33 mouse cellular contexts compared by ENCODE assay signal in the genomic region with DNA sequence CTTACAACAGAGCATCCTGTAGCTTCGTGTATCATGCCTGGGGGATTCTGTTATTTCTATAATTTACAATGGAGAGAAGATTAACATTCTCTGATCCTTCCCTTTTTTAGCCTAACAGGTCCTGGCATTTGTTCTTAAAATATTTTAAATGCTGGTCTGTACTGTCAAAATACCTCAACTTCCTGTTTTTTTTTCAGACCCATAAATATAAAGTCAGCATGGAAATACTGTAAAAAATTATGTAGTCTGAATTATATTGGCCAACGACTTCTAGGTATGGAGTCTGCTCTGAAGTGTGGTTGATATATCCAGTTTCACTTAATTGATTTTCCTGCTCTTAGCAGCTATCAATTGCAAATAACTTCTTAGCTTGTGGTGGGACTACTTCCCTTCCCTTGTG.
"Had no signal": no experiment of that assay in that cellular context is flagged by ENCODE, and none has a peak within 500 bp of the region (broad histone marks: within the 10 kb centered on the region; RNA-seq: fewer than 3 reads in every experiment).

No protein-coding gene starts in this region.

- H3K4me3 ChIP-seq: limb, embryonic 10.5 days; limb, embryonic 12.5 days; limb, embryonic 13.5 days; limb, embryonic 15.5 days; liver, embryonic 12.5 days; liver, embryonic 13.5 days; liver, embryonic 15.5 days; lung, embryonic 15.5 days; megakaryocyte, embryonic 14.5 days; midbrain, embryonic 10.5 days; midbrain, embryonic 12.5 days; midbrain, embryonic 13.5 days; midbrain, embryonic 15.5 days; myocyte; neural tube, embryonic 12.5 days; neural tube, embryonic 13.5 days had no signal

- H3K4me2 ChIP-seq: limb, embryonic 12.5 days; limb, embryonic 13.5 days; limb, embryonic 15.5 days; liver, embryonic 11.5 days; liver, embryonic 12.5 days; liver, embryonic 13.5 days; liver, embryonic 15.5 days; lung, embryonic 14.5 days; lung, embryonic 15.5 days; midbrain, embryonic 11.5 days; midbrain, embryonic 12.5 days; midbrain, embryonic 13.5 days; midbrain, embryonic 15.5 days; neural tube, embryonic 12.5 days; neural tube, embryonic 13.5 days had no signal

- H3K27me3 ChIP-seq: limb, embryonic 12.5 days; limb, embryonic 13.5 days; limb, embryonic 15.5 days; liver, embryonic 12.5 days; liver, embryonic 13.5 days; liver, embryonic 15.5 days; lung, embryonic 15.5 days; midbrain, embryonic 12.5 days; midbrain, embryonic 13.5 days; midbrain, embryonic 15.5 days; neural tube, embryonic 12.5 days; neural tube, embryonic 13.5 days had no signal

- H3K4me1 ChIP-seq: limb, embryonic 10.5 days; limb, embryonic 12.5 days; limb, embryonic 13.5 days; limb, embryonic 15.5 days; liver, embryonic 12.5 days; liver, embryonic 13.5 days; liver, embryonic 15.5 days; lung, embryonic 15.5 days; megakaryocyte, embryonic 14.5 days; midbrain, embryonic 10.5 days; midbrain, embryonic 12.5 days; midbrain, embryonic 13.5 days; midbrain, embryonic 15.5 days; neural tube, embryonic 12.5 days; neural tube, embryonic 13.5 days had no signal

- ATAC-seq: liver, embryonic 12.5 days; liver, postnatal 0 days; lung, postnatal 0 days; midbrain, embryonic 13.5 days; midbrain, embryonic 15.5 days; midbrain, embryonic 16.5 days had no signal

- DNase-seq: left cerebral cortex, postnatal 4 days; liver; liver, embryonic 13.5 days; liver, postnatal 0 days; lung, adult 18-20 months; lung, adult 2 months; lung, embryonic 14.5 days; lung, postnatal 10 days; lung, postnatal 14 days; lung, postnatal 36 days; lung, postnatal 4 days; midbrain, embryonic 14.5 days had no signal

- H3K36me3 ChIP-seq: limb, embryonic 10.5 days; limb, embryonic 12.5 days; limb, embryonic 13.5 days; limb, embryonic 15.5 days; liver, embryonic 12.5 days; liver, embryonic 13.5 days; liver, embryonic 15.5 days; lung, embryonic 15.5 days; midbrain, embryonic 10.5 days; midbrain, embryonic 12.5 days; midbrain, embryonic 13.5 days; midbrain, embryonic 15.5 days; neural tube, embryonic 12.5 days; neural tube, embryonic 13.5 days had no signal

- H3K27ac ChIP-seq: limb, embryonic 10.5 days; limb, embryonic 12.5 days; limb, embryonic 13.5 days; limb, embryonic 15.5 days; liver, embryonic 12.5 days; liver, embryonic 13.5 days; liver, embryonic 14.5 days; liver, embryonic 15.5 days; lung, embryonic 15.5 days; macrophage; midbrain, embryonic 10.5 days; midbrain, embryonic 12.5 days; midbrain, embryonic 13.5 days; midbrain, embryonic 15.5 days; neural tube, embryonic 12.5 days; neural tube, embryonic 13.5 days had no signal

- H3K9ac ChIP-seq: limb, embryonic 12.5 days; limb, embryonic 13.5 days; limb, embryonic 15.5 days; liver, embryonic 12.5 days; liver, embryonic 13.5 days; liver, embryonic 14.5 days; liver, embryonic 15.5 days; liver, postnatal 0 days; lung, embryonic 14.5 days; lung, embryonic 15.5 days; midbrain, embryonic 12.5 days; midbrain, embryonic 13.5 days; midbrain, embryonic 15.5 days; neural tube, embryonic 12.5 days; neural tube, embryonic 13.5 days had no signal

- H3K9me3 ChIP-seq: limb, embryonic 10.5 days; limb, embryonic 12.5 days; limb, embryonic 13.5 days; limb, embryonic 15.5 days; liver, embryonic 12.5 days; liver, embryonic 13.5 days; liver, embryonic 15.5 days; lung, embryonic 15.5 days; midbrain, embryonic 10.5 days; midbrain, embryonic 12.5 days; midbrain, embryonic 13.5 days; midbrain, embryonic 15.5 days; neural tube, embryonic 12.5 days; neural tube, embryonic 13.5 days had no signal
